Mouse (Mus musculus): ENCODE results near the gene Me3.

Me3 gene

DNA sequence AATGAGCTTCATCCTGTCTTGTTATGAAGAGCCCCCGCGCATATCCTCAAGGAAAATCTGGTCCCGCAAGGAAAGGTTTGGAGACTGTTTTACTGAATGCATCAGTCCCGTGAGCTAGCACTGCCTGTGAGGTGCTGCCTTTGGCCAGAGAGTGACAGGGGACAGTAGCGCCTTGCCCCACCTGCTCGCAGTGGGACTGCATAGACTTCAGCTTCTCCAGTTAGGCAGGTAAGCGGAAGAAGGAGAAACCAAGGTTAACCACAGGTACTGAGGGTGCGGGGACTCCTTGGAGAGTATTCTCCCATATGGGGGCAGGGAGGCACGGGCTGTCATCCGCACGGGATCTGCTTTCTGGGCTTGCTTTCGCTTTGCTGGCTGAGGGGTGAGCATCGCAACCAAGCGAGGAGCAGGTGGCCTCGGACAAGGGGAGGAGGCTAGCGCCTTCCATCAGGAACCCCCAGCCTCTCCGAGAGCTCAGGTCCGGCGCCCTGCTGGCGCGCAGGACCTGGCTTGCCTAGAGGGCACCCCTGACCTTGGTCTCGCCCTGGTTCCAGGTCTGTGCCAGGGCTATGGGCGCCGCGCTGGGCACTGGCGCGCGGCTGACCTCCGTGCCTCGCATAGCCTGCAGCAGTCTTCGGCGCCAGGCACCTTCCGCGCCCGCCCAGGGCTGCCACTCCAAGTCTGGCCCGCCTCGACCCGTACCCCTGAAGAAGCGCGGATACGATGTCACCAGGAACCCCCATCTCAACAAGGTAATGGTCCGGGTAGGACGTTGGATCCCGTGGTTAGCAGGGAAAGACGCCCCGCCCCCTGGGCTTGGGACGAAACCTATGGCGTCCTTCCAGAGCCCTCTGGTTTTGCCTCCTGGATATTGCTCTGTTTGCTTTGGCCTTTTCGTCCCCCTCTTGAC, at the start of gene Me3:
Gene Me3, plus strand, starts transcription at position 51 of the 910 bp plus-strand sequence.
- no peak for DNase-seq (ENCODE audit: low read depth, low spot score)

DNA sequence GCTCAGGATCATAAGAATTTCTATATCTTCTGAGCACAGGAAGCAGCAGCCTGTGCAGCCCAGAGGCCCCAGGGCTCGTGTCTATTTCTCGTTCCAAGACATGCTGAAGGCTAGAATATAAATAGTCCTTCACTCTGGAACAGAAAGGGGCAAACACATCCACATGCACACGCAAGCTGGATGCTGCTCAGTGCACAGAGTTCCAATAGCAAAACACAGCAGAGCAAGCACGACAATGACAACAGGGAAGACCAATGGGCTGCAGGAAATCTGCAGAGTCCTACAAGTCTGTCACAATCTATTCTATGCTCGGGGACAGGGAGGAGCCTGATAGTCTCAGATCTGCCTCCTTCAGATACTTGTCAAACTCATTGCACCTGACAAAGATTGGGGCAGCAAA, 42.2 kb upstream of the Me3 start:
- no peak for DNase-seq (ENCODE audit: low read depth, low spot score)

DNA sequence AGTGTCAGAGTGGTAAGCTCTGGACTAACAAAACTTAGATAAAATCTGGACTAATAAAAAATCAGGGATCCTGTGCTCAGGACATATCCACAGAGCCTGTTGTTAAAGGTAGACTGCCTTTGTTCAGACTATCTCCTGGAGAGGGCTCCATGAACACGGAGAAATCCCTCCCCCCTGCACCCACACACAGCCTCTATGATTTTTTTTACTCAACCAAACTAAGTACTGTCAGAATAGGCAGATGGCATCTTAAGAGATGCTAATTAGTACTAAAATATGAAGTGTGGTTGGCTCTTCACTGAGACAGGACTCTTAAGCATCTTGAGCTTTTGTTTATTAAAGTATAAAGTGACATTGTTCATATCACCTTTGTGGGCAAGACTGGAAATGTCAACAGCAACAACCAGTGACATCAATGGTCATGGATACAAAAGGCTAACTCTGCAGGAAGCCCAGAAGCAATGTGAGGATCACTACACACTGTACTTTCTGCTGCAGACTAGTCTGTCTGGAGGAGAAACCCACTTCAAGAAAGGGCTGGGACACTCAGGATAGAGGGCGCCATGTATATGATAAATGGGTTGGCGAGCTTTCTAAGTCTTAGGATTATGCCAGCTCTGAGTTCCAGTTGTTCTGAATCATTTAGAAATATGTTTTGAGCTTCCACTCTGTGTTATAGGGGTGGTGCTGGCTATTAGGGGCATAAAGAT, 41.5 kb upstream of the Me3 start:
- DNase-seq (ENCODE audit: low read depth, low spot score), result no peak

DNA sequence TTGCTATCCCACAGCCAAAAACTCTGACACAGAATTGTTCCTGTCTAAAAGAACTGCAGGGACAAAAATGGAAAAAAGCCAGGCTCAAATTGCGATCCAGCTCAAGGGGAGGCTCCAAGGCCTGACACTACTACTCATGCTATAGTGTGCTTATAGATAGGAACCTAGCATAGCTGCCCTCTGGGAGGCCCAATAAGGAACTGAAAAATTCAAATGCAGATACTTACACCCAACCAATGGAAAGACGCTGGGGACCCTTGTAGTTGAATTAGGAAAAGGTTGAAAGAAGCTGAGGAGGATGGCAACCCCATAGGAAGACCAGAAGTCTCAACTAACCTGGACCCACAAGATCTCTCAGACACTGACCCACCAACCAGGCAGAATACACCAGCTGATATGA, 36.4 kb upstream of the Me3 start:
- DNase-seq (ENCODE audit: low read depth, low spot score), result no peak

DNA sequence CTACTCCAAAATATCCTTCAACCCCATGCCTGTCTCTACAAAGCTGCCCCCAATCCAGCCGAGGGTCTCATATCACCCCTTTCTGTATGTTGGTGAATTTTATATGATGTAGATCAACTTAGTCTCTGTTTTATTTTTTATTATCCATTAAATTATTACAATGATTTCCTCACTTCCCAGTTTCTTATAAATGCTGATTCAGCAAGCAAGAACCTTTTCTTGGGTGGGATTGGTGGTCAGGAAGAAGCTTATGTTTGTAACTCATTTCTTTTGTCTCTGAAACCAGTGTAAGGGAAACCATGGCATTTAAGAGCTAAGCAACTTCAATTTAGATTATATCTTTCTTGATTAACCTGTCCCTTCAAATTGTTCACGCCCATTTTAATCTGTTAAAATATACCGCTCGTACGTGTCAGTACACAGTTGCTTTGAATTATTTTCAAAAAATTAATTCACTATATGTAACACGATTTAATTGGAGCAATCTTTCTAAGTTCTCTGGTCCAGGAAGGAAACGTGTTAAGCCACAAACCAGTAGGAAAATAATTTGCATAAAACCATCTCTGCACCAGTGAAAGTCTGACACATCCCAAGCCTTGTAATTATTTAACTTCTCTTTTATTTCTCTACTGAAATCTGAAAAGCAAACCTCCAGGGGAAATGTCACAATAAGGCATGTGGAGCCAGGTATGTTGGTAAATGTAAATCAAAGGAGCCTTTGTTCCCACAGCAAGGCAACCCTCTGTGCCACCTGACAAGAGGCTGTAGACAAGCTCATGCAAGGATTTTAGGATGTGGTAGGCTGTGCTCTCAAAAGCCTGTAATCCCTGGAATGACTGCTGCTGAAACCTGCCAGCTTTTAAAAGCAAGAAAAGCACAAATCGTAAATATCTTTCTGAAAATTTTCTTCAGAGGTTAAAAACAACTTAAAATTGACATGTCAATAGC, 26.3 kb upstream of the Me3 start:
- no peak for DNase-seq (ENCODE audit: low read depth, low spot score)

DNA sequence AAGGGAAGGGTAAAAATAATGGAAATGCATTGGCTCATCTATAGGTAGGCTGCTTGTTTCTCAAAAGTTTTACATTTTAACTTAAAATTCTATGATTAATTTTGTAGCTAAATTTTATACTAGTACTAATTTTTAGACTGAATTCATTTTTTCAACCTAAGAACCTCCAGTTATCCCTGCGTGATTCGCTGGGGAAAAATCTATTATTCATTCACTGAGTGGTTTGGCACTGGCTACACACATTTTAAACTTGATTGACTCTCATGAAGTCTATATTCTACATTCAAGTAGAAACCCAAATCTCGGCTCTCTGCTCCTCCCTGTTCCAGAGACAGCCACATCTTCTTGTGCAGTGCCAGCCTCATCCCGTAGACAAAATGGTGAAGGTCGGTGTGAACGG, 24.9 kb upstream of the Me3 start:
- DNase-seq (ENCODE audit: low read depth, low spot score), result no peak

DNA sequence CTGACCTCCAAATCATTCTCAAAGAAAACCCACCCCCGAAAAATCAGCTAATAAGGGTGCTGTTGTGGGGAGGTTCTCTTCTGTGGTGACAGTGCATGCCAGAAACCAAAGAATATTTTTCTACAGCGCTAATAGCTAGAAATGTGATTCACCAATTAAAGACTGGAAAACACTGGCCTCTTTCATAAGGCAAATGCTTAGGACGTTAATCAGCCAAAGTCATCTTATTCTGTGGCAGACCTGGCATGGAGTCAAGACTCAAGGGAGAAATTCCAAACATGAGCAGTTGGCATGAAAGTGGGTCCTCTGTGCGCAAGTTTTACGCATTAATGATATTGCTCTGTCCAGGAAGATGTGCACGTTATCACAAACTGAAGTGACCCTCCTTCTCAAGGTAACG, 21.0 kb upstream of the Me3 start:
- no peak for DNase-seq (ENCODE audit: low read depth, low spot score)

DNA sequence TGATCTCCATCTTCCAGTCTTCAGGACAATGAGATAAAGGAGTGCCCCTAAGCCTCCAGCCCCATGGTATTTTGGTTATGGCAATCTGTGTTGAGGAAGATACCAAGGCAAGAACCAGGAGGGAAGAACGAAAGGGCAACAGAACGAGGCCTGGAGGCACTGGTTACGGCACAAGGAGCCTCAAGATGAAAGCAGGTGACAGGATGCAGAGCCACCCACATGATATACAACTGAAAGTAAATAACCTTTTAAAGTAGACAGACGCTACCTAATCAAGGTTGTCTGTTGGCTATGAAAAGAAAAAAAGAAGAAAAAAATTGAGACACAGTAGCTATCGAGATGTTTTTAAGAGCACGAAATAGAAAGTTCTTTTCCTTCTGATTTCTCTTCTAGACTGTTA, 16.0 kb upstream of the Me3 start:
- DNase-seq (ENCODE audit: low read depth, low spot score), result no peak

DNA sequence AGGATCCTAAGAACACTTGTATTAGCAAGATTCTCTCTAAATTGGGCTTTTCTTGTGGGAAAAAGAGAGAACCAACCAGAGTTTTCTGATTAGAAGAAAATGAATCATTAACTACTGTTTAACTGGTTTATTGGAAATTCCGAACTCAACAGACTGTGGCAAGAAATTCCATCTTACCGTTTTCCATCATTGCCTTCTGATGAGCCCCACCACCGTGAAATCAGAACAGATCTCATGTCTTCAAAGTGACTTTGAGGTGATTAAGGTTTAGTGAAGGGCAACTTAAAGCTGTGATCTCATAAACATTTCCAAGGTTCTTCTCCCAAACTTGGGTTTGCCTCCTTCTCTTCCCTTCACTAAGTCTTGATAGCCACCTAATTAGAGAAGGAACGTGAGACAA, 8.9 kb upstream of the Me3 start:
- no peak for DNase-seq (ENCODE audit: low read depth, low spot score)

DNA sequence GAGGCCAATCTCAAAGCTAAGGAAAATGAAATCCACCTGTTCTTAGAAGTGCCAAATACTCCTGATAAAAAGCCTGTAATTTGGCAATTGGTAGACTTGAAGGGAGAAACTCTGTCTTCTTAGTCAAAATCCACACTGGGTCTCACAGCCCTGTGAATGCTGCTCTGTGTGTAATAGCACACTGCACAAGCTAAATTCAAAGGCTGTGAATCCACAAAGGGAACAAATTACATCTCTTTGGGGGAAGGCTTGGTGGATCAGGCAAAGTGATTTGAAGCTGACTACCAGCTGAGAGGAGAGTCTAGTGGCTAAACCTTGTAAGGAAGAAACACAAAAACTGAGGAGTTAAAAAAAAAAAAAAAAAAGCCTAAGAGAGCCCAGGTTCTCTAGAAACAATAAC, 4.8 kb upstream of the Me3 start:
- no peak for DNase-seq (ENCODE audit: low read depth, low spot score)

DNA sequence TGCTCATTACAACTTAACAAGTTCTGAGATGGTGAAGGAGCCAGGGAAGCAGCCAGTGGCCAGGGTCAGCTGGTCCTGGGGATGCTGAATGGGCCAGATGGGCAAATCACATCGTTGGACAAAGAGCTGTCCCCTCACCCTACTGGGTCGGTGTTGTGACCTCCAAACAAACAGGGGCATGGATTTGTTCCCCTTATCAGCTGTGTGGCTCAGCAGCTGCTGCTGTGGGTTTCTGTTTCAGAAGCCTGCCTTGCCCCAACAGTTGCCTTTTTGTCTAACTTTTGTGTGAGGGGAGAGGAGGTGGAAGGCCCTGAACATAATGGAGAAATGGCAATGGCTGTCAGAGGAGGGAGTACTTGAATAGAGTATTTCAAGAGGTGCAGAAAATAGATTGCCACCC, 4.2 kb upstream of the Me3 start:
- DNase-seq (ENCODE audit: low read depth, low spot score), result no peak

DNA sequence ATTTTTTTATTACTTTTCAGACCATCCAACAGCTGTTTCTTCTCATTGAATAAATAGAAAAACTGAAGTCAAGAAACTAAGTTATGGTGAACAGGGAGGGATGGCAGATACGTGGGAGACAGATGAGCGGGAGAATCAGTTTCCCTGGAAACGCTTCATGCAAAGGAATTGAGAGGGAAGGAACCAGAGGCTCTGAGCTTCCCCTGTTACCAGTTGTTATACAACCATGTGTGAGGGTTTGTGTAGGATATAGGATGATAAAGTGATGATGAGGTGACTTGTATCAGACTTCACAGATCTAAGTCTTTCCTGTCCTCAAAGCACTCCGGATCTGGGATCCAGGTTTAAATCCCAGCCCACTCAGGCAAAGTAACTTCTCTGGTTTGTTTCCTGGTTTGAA, 3.2 kb upstream of the Me3 start:
- DNase-seq (ENCODE audit: low read depth, low spot score), result no peak

DNA sequence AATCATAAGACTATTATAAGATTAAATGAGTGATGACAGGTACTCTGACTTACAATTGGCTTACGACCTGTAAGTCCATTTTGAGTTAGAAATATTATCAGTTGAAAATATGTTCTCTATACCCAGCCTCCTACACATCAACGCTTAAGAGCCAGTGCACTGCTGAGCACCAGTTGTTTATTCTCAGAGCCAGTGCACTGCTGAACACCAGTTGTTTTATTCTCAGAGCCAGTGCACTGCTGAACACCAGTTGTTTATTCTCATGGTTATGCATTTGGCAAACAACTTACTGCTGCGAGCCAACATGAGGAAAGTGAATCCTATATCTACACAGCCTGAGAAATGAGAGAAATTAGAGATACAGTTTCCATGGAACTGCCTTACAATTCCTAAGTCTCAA, 2.3 kb upstream of the Me3 start:
- DNase-seq (ENCODE audit: low read depth, low spot score), result no peak

DNA sequence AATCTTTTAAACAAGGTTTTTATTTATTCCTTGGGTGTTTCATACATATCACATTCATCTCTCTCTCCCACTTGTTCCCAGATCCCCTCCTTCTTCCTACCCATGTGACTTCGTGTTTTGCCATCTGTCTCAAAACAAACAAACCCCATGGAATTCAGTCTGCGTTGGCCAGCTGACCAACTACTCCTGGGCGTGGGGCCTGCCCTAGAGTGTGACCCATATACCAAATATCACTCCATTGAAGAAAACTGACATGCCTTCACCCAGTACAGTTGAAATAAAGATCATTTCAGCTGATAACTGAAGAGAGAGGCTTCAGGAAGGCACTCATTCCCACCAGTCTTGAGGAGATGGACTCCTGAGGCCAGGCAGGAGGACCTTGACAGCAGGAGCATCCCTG, 1.4 kb upstream of the Me3 start:
- DNase-seq (ENCODE audit: low read depth, low spot score), result no peak

DNA sequence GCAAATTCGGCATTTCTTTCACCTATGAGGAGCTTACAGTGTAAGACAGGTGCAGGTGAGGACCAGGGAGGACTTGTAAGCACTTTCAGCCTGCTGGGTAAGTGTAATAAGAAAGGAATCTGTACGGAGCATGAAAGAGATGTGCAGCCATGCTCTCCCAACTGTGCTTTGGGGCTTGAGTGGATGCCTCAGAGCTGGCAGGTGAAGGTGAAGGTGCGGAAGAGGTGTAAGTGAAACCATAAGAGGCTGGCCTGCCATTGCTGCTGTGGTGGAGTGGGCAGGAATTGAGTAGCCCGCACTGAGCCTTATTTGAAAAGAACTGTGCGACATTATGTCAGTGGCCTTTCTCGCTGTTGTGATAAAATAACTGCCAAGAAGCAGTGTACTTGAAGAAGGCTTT, 8.3 kb downstream of the Me3 start:
- DNase-seq (ENCODE audit: low read depth, low spot score), result no peak

DNA sequence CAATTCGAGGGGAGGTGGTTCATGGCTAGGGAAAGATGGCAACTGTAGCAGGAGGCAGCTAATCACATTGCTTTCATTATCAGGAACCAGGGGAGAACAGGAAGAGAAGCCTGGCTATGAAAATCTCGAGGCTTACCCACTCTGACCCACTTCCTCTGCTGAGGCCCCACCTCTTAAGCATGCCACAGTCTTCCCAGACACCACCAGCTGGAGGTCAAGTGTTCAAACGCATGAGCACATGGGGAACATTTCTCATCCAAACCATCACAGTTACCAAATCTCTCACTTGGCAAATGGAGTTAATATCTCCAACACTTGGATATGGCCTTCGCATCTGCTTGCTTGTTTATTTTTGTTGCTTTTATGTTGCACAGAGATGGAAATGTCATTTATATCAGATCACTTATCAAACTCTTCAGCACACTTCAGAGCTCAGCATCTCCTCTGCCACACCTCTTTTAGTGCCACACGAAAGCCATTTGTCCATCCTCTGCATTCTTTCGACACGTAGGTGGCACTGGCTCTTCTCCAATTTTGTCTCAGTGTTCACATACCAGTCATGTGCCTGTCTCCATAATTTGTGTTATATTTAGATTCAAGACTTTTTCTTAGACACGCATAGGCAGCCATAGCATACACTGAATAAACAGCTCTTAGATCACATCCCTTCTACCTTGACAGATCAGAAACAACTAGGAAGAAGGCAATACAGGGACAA, 8.9 kb downstream of the Me3 start:
- DNase-seq (ENCODE audit: low read depth, low spot score), result no peak

DNA sequence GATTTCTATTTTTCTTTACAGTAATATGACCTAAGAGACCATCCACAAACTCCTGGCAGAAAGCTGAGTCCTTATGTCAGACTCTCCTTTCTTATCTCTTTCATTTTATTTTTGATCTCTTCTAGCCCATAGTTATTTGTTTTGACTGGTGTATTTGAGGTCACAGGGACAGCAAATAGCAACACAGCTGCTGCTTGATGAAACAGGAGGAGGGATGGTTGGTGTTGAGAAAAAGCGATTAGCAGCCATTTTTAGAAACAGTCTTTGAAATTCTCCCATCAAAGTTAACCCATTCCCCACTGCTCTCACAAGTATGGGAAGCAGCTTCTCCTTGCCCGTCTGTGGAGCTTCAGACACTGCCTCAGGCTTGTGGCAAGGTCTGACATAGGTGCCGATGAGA, 12.8 kb downstream of the Me3 start:
- DNase-seq (ENCODE audit: low read depth, low spot score), result no peak

DNA sequence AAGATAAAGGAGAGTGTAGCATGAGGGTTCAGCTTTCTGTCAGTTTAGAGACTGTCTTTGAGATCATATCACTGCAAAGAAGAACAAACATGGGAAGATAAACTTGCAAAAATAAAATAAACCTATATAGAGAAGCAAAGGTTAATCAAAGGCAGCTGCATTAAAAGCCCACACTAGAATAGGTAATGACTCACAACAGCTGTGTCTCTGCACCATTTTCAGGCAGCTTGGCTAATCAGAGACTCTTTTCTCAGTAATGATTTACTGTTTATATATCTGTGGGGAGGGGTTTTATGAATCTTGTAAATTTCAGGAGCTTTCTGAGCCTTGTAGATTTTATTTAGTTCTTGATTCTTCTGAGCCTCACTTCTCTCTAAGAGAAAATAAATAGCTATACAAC, 15.7 kb downstream of the Me3 start:
- DNase-seq (ENCODE audit: low read depth, low spot score), result no peak

DNA sequence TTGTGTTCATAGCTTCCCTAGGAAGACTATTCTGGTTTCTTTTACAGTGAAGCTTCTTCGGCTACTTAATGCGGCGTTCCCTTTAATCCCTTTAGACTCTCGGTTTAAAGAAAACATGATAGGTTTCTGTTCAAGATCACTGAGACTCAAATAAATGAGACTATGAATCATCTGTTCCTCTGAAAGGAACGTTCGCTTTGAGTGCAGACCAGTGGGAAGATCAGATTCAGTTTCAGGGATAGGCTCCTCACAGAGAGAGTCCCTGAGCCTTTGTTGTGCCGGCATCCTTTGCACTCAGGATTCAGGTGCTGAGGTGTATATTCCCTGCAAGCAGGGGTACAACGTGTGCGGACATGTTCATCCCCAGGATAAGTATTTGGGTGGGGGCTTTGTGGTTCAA, 25.0 kb downstream of the Me3 start:
- DNase-seq (ENCODE audit: low read depth, low spot score), result no peak

DNA sequence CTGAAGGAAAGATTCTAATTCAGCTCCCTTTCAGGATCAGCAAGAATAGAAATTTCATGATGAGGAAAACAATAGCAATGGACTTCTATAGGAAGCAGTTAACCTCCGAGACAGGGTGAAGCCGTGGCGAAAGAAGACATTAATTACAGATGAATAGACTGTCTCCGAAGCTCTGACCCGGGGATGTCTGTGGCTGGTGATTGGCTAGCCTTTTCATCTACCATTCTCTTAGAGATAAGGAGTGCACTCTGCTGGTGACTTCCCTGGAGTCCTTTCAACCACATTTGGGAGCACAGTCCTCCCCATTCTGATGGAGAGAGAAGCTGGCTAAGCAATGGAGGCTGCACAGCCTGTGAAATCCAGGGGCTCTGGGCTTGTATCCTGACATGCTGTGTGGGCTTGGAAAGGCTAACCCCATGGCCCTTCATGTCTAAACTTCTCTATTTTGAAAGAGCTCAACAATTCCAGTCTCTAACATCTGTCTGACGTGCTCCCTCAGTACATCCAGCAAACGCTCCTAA, 25.6 kb downstream of the Me3 start:
- DNase-seq (ENCODE audit: low read depth, low spot score), result no peak

DNA sequence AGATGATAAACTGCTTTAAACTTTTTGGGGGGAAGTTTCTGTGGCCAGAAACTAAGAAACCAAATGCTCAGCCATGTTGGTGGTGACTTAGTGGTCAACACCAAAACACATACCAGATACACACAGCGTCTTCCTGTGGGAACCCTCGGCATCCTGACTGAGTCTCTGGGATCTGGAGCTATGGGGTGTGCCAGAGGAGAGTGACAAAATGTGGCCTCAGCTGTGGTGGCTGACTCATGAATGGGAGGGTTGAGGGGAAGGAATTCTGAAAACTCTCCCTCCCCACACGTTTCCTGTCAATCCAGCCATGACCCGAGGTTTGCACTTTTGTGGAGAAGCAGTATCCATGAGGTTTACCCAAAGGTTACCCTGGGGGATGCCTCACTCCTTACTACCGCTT, 32.0 kb downstream of the Me3 start:
- no peak for DNase-seq (ENCODE audit: low read depth, low spot score)

Measured in brain, embryonic 18.5 days (tissue).